Mouse (Mus musculus) ovary, adult 2 months (tissue): Measurements from ENCODE around the gene Gm6588. TPM values are rescaled to one million over a fixed set of nuclear protein-coding genes. Genes with fewer than 3 reads are reported as not detected.

Experiments
- polyA plus RNA-seq: library from polyadenylated mRNA; depleted of rRNA; stranded (reverse); fragments of >200 nt; gene quantifications from 2 replicates; pipeline ENCODE4 v1.2.3, GENCODE M21; 2012; rRNA removed

Gene Gm6588
- not detected in 2 replicates for polyA plus RNA-seq

GRCm38 (mm10) chr5:112448747-112449440 is at the start of gene Gm6588:
Gm6588 (plus strand) TSS chr5:112449426.

Other genes with a start within 250 kb of the Gm6588 start
- gene Cryba4, start 196.9 kb upstream of the Gm6588 start, polyA plus RNA-seq = 11.8 and 17.1 TPM in 2 replicates
- gene Crybb1, start 193.6 kb upstream of the Gm6588 start, polyA plus RNA-seq = 5.7 and 6.0 TPM in 2 replicates
- gene Tpst2, start 172.7 kb upstream of the Gm6588 start, polyA plus RNA-seq = 185 and 246 TPM in 2 replicates
- 57.5 and 59.6 TPM in 2 replicates for gene Tfip11, start 123.1 kb upstream of the Gm6588 start, polyA plus RNA-seq
- 63.5 and 67.9 TPM in 2 replicates for gene Srrd, start 106.4 kb upstream of the Gm6588 start, polyA plus RNA-seq
- 65.3 and 67.9 TPM in 2 replicates for gene Hps4, start 106.3 kb upstream of the Gm6588 start, polyA plus RNA-seq
- gene Gm6583, start 93.4 kb upstream of the Gm6588 start, polyA plus RNA-seq = not detected in 2 replicates
- 5.4 and 6.2 TPM in 2 replicates for gene Asphd2, start 54.6 kb upstream of the Gm6588 start, polyA plus RNA-seq
- gene Sez6l, start 127.8 kb downstream of the Gm6588 start, polyA plus RNA-seq = 0.60 and 1.0 TPM in 2 replicates